Mouse (Mus musculus) adrenal gland, adult (tissue): Measurements from ENCODE around the gene Nsun7.

Source experiments
- DNase-seq, 2 experiments: peaks; one replicate each; pipeline ENCODE4 v3.0.0; 2022 to 2023; ENCODE audit warnings: low spot score in 1 of 2; ENCODE audit not compliant: inconsistent age in 2 of 2

Nsun7 gene

GRCm38 (mm10) chr5:66328766-66329165, 69.1 kb downstream of the Nsun7 start:
- no peak for DNase-seq

GRCm38 (mm10) chr5:66330806-66331205, 71.1 kb downstream of the Nsun7 start:
- DNase-seq: no peak

- DNase-seq: peak; percentile 48 to 85
These were observed 77.6 kb downstream of the Nsun7 start for GRCm38 (mm10) chr5:66337025-66337968.

GRCm38 (mm10) chr5:66337969-66338345, 78.3 kb downstream of the Nsun7 start:
- peak in 1 of 2 experiments; percentile 73 for DNase-seq

GRCm38 (mm10) chr5:66338583-66338982, 78.9 kb downstream of the Nsun7 start:
- peak in 1 of 2 experiments; percentile 57 for DNase-seq

- no peak for DNase-seq
These were observed 80.8 kb downstream of the Nsun7 start for GRCm38 (mm10) chr5:66340356-66341102.

GRCm38 (mm10) chr5:66341848-66342247, 82.2 kb downstream of the Nsun7 start:
- DNase-seq: no peak

GRCm38 (mm10) chr5:66342285-66342684, 82.6 kb downstream of the Nsun7 start:
- no peak for DNase-seq

GRCm38 (mm10) chr5:66344182-66344581, 84.5 kb downstream of the Nsun7 start:
- DNase-seq: no peak

GRCm38 (mm10) chr5:66345140-66345539, 85.4 kb downstream of the Nsun7 start:
- DNase-seq: no peak

GRCm38 (mm10) chr5:66346756-66347155, 87.1 kb downstream of the Nsun7 start:
- no peak for DNase-seq
